Mouse (Mus musculus) stomach, postnatal 0 days (tissue): ENCODE measurements around the gene Zdhhc12.

Source experiments
- CTCF ChIP-seq: IDR thresholded peaks from 2 replicates; pipeline ENCODE4 v1.5.1; 2016; ENCODE audit warnings: antibody characterized with exemption, low read depth, mild to moderate bottlenecking, moderate library complexity
- EP300 ChIP-seq: optimal IDR thresholded peaks from 2 replicates; pipeline ENCODE3; 2016; ENCODE audit warnings: antibody characterized with exemption

DNA sequence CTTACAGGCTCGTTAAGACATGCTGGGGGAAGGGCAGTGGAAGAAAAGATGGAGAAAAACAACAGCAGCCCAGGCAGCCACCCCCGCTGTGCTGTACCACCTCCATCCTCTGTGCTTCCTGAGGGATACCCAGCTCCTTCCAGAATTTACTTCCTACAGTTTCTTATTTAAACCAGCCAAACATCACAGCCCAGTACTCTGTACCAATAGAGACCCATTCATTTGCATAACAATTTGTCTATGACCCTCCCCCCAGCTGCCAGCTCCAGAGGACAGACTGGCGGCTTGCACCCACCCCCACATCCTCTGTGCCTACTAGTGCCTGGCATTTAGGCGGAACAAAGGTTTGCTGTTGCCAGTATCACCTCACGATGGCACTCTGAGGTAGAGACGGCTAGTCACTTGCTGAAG, 26.2 kb upstream of the Zdhhc12 start:
- TF ChIP-seq CTCF: no peak
- no peak for TF ChIP-seq EP300
